Mouse (Mus musculus) embryo, embryonic 11 days (tissue): ENCODE results near the gene Synpo2.
A peak's percentile ranks its signal among the peaks of the same experiment; 100 is the strongest.

Experiments
- DNase-seq: peaks from one replicate; pipeline ENCODE4 v3.0.0-alpha.2; 2015

Synpo2 gene

GRCm38 (mm10) chr3:123204658-123205057, 31.3 kb downstream of the Synpo2 start:
- DNase-seq = no peak

GRCm38 (mm10) chr3:123201798-123202197, 34.2 kb downstream of the Synpo2 start:
- no peak for DNase-seq

GRCm38 (mm10) chr3:123193740-123194139, 42.2 kb downstream of the Synpo2 start:
- DNase-seq = no peak

GRCm38 (mm10) chr3:123191602-123192001, 44.3 kb downstream of the Synpo2 start:
- DNase-seq = no peak

GRCm38 (mm10) chr3:123190329-123190728, 45.6 kb downstream of the Synpo2 start:
- DNase-seq = no peak

GRCm38 (mm10) chr3:123189826-123190225, 46.1 kb downstream of the Synpo2 start:
- DNase-seq = no peak

GRCm38 (mm10) chr3:123188616-123189230, 47.2 kb downstream of the Synpo2 start:
- DNase-seq = no peak

- no peak for DNase-seq
Observed at GRCm38 (mm10) chr3:123187370-123188124, 48.4 kb downstream of the Synpo2 start.

GRCm38 (mm10) chr3:123185238-123185925, 50.6 kb downstream of the Synpo2 start:
- no peak for DNase-seq

- DNase-seq = no peak
Observed at GRCm38 (mm10) chr3:123184281-123184680, 51.7 kb downstream of the Synpo2 start.

GRCm38 (mm10) chr3:123179508-123179907, 56.4 kb downstream of the Synpo2 start:
- no peak for DNase-seq

GRCm38 (mm10) chr3:123179041-123179440, 56.9 kb downstream of the Synpo2 start:
- DNase-seq = no peak

- DNase-seq = no peak
Observed at GRCm38 (mm10) chr3:123178420-123178819, 57.5 kb downstream of the Synpo2 start.

- DNase-seq = no peak
Observed at GRCm38 (mm10) chr3:123176366-123177334, 59.3 kb downstream of the Synpo2 start.

GRCm38 (mm10) chr3:123175142-123175541, 60.8 kb downstream of the Synpo2 start:
- no peak for DNase-seq

- no peak for DNase-seq
Observed at GRCm38 (mm10) chr3:123174379-123174697, 61.6 kb downstream of the Synpo2 start.

GRCm38 (mm10) chr3:123173553-123174378, 62.2 kb downstream of the Synpo2 start:
- DNase-seq = no peak

- no peak for DNase-seq
Observed at GRCm38 (mm10) chr3:123172151-123172550, 63.8 kb downstream of the Synpo2 start.

GRCm38 (mm10) chr3:123169398-123169797, 66.6 kb downstream of the Synpo2 start:
- DNase-seq = no peak

- DNase-seq = peak; percentile 87
Observed at GRCm38 (mm10) chr3:123168815-123169214, 67.1 kb downstream of the Synpo2 start.

GRCm38 (mm10) chr3:123166450-123166849, 69.5 kb downstream of the Synpo2 start:
- no peak for DNase-seq

- DNase-seq = no peak
Observed at GRCm38 (mm10) chr3:123164183-123164582, 71.8 kb downstream of the Synpo2 start.
